8 mouse cellular contexts compared by ENCODE assay signal in genomic region chr10:22272914-22273683, GRCm38 (mm10).
DNase-seq lines count a peak whose midpoint lies in the region; ATAC-seq and TF ChIP-seq lines count a peak whose summit lies in the region.
"Not testable (repeated sequence)": the region's sequence is repeated elsewhere in the genome, so short reads cannot be mapped to it uniquely, and the experiment has no call there.

No protein-coding gene starts in this region.

- not testable (repeated sequence) for TF ChIP-seq CTCF in E14TG2a.4 (conservative IDR thresholded peaks at IDR 0.05; ENCODE audit: low read length); forebrain, postnatal 0 days (IDR thresholded peaks at IDR 0.05; ENCODE audit: low read depth)
- TF ChIP-seq CTCF in kidney, postnatal 0 days (IDR thresholded peaks at IDR 0.05; ENCODE audit: low read depth), result 0 out of 2 replicates have a peak, but pooled peaks have one; percentile 3

- 4% methylated on average over 37 of the region's 37 CpGs for WGBS in forebrain, postnatal 0 days
- 3% methylated on average over 31 of the region's 37 CpGs for WGBS in hindbrain, embryonic 11.5 days
- under 1% methylated on average over 37 of the region's 37 CpGs for WGBS in kidney, postnatal 0 days
- WGBS in liver, embryonic 15.5 days (ENCODE audit: insufficient replicate concordance), result 2% methylated on average over 37 of the region's 37 CpGs
- 1% methylated on average over 37 of the region's 37 CpGs for WGBS in midbrain, embryonic 14.5 days

- H3K9ac ChIP-seq in forebrain, postnatal 0 days, result peak overlapping the region; percentile 18; the same call in 1 of the 2 replicates
- H3K9ac ChIP-seq in hindbrain, embryonic 11.5 days (ENCODE audit: low read depth, low read length), result peak overlapping the region; percentile 47
- H3K9ac ChIP-seq in kidney, postnatal 0 days (ENCODE audit: low read depth, low read length); liver, embryonic 15.5 days: not testable (repeated sequence)
- 0 out of 2 replicates have a peak overlapping the region, but pooled peaks have one; percentile 20 for H3K9ac ChIP-seq in midbrain, embryonic 14.5 days (replicated peaks; ENCODE audit: low read length)

- H3K36me3 ChIP-seq in E14TG2a.4 (ENCODE audit: insufficient read depth, low read length); forebrain, postnatal 0 days (ENCODE audit: insufficient read depth); hindbrain, embryonic 11.5 days (ENCODE audit: control insufficient read depth, insufficient read depth, low read length); kidney, postnatal 0 days (ENCODE audit: insufficient read depth, low read length); liver, embryonic 15.5 days (replicated peaks); midbrain, embryonic 14.5 days (ENCODE audit: control insufficient read depth, insufficient read depth, low read length): not testable (repeated sequence)

- H3K4me1 ChIP-seq in E14TG2a.4 (replicated peaks; ENCODE audit: low read depth, low read length), result peaks cover 15% of the 10 kb centered on the region; the same call in 1 of the 2 replicates
- not testable (repeated sequence) for H3K4me1 ChIP-seq in forebrain, postnatal 0 days (ENCODE audit: insufficient read depth); hindbrain, embryonic 11.5 days (replicated peaks; ENCODE audit: control insufficient read depth, insufficient read depth, low read length); kidney, postnatal 0 days (replicated peaks; ENCODE audit: insufficient read depth, low read length); liver, embryonic 15.5 days (replicated peaks); midbrain, embryonic 14.5 days (ENCODE audit: control insufficient read depth, insufficient read depth, low read length)

- not testable (repeated sequence) for H3K27me3 ChIP-seq in E14TG2a.4 (ENCODE audit: insufficient read depth, low read length); forebrain, postnatal 0 days (ENCODE audit: insufficient read depth, low read length); hindbrain, embryonic 11.5 days (ENCODE audit: control insufficient read depth, insufficient read depth, low read length); kidney, postnatal 0 days (ENCODE audit: insufficient read depth, low read length); midbrain, embryonic 14.5 days (ENCODE audit: control insufficient read depth, insufficient read depth, low read length)
- peaks cover 17% of the 10 kb centered on the region for H3K27me3 ChIP-seq in liver, embryonic 15.5 days

- peak; percentile 75 for ATAC-seq in forebrain, postnatal 0 days
- ATAC-seq in hindbrain, embryonic 11.5 days (ENCODE audit: low FRiP score), result peak; percentile 36; the same call in 1 of the 2 replicates
- peak; percentile 65; the same call in 1 of the 2 replicates for ATAC-seq in kidney, postnatal 0 days (replicated peaks; ENCODE audit: low FRiP score, low read depth)
- not testable (repeated sequence) for ATAC-seq in liver, embryonic 15.5 days (ENCODE audit: insufficient read depth)
- ATAC-seq in midbrain, embryonic 14.5 days (ENCODE audit: low FRiP score, low TSS enrichment), result peak; percentile 55

- DNase-seq in embryo, embryonic 10 days (ENCODE audit: low spot score), result peak; percentile 20
- peak; percentile 9 for DNase-seq in forebrain, postnatal 0 days
- DNase-seq in hindbrain, embryonic 11.5 days (ENCODE audit: low spot score), result peak; percentile 49
- peak; percentile 27 for DNase-seq in kidney, postnatal 0 days (ENCODE audit: low spot score)
- DNase-seq in midbrain, embryonic 14.5 days, result peak; percentile 56
- DNase-seq in spleen, adult 18-20 months, result peak; percentile 23 to 34

- H3K27ac ChIP-seq in forebrain, postnatal 0 days (ENCODE audit: low read depth, low read length); hindbrain, embryonic 11.5 days (ENCODE audit: low read depth, low read length); kidney, postnatal 0 days; liver, embryonic 15.5 days (replicated peaks); midbrain, embryonic 14.5 days (replicated peaks; ENCODE audit: low read depth, low read length): not testable (repeated sequence)

- peak overlapping the region; percentile 73 for H3K4me3 ChIP-seq in E14TG2a.4 (replicated peaks; ENCODE audit: low read length)
- H3K4me3 ChIP-seq in forebrain, postnatal 0 days (ENCODE audit: low read depth, low read length), result peak overlapping the region; percentile 36
- H3K4me3 ChIP-seq in hindbrain, embryonic 11.5 days (ENCODE audit: low read depth, low read length), result peak overlapping the region; percentile 48
- H3K4me3 ChIP-seq in kidney, postnatal 0 days (replicated peaks; ENCODE audit: low read depth, low read length), result peak overlapping the region; percentile 46
- peak overlapping the region; percentile 31 for H3K4me3 ChIP-seq in liver, embryonic 15.5 days (replicated peaks)
- H3K4me3 ChIP-seq in midbrain, embryonic 14.5 days (replicated peaks; ENCODE audit: low read depth, low read length), result peak overlapping the region; percentile 44

- H3K4me2 ChIP-seq in forebrain, postnatal 0 days (ENCODE audit: low read depth), result peak overlapping the region; percentile 80
- peak overlapping the region; percentile 93 for H3K4me2 ChIP-seq in hindbrain, embryonic 11.5 days (replicated peaks; ENCODE audit: low read depth, low read length)
- H3K4me2 ChIP-seq in kidney, postnatal 0 days (ENCODE audit: low read length), result peak overlapping the region; percentile 92
- peak overlapping the region; percentile 58 for H3K4me2 ChIP-seq in liver, embryonic 15.5 days
- H3K4me2 ChIP-seq in midbrain, embryonic 14.5 days (ENCODE audit: low read length), result peak overlapping the region; percentile 81

- not testable (repeated sequence) for H3K9me3 ChIP-seq in E14TG2a.4 (ENCODE audit: low read length); forebrain, postnatal 0 days (ENCODE audit: low read length); hindbrain, embryonic 11.5 days (ENCODE audit: control insufficient read depth, low read length); kidney, postnatal 0 days (replicated peaks; ENCODE audit: low read length); liver, embryonic 15.5 days (replicated peaks); midbrain, embryonic 14.5 days (ENCODE audit: control insufficient read depth, low read length)
